Mouse (Mus musculus): Measurements from ENCODE around the gene Rnf141. TPM values are rescaled to one million over a fixed set of nuclear protein-coding genes. Genes with fewer than 3 reads are reported as not detected.

Gene Rnf141
- polyA plus RNA-seq, 1 experiment from 2014 or later, result 41.4 TPM

- Histone ChIP-seq H3K9me3 (ENCODE audit: control insufficient read depth, low read length) (no peaks in the 10 kb centered on the region), H3K36me3 (replicated peaks; ENCODE audit: control insufficient read depth, insufficient read depth) (no peaks in the 10 kb centered on the region), H3K27me3 (ENCODE audit: control insufficient read depth, insufficient read depth, low read length) (no peaks in the 10 kb centered on the region), H3K9ac (no peak overlapping the region), H3K4me3 (replicated peaks; ENCODE audit: low read length) (no peak overlapping the region), H3K27ac (peak overlapping the region; percentile 66; the same call in 1 of the 2 replicates), H3K4me2 (replicated peaks) (no peak overlapping the region), H3K4me1 (replicated peaks; ENCODE audit: control insufficient read depth, insufficient read depth, low read length) (peaks cover 10% of the 10 kb centered on the region; the same call in 1 of the 2 replicates)
- WGBS, result 70% methylated on average over 8 of the region's 8 CpGs
- DNase-seq (ENCODE audit: low spot score) (no peak), ATAC-seq (ENCODE audit: low FRiP score) (peak; percentile 63; the same call in 1 of the 2 replicates)
Observed at GRCm38 (mm10) chr7:110779605-110780111, 64.6 kb downstream of the Rnf141 start.

- Histone ChIP-seq H3K27me3 (ENCODE audit: control insufficient read depth, insufficient read depth, low read length) (no peaks in the 10 kb centered on the region), H3K4me2 (replicated peaks) (no peak overlapping the region), H3K9me3 (ENCODE audit: control insufficient read depth, low read length) (no peaks in the 10 kb centered on the region), H3K27ac (0 out of 2 replicates have a peak overlapping the region, but pooled peaks have one; percentile 66), H3K36me3 (replicated peaks; ENCODE audit: control insufficient read depth, insufficient read depth) (no peaks in the 10 kb centered on the region), H3K9ac (no peak overlapping the region), H3K4me3 (replicated peaks; ENCODE audit: low read length) (no peak overlapping the region), H3K4me1 (replicated peaks; ENCODE audit: control insufficient read depth, insufficient read depth, low read length) (peaks cover 11% of the 10 kb centered on the region)
- DNase-seq (ENCODE audit: low spot score), result no peak
- 97% methylated on average over 7 of the region's 7 CpGs for WGBS
- ATAC-seq (ENCODE audit: low FRiP score), result no peak
Observed at GRCm38 (mm10) chr7:110778933-110779332, 65.3 kb downstream of the Rnf141 start.

- Histone ChIP-seq H3K27me3 (ENCODE audit: control insufficient read depth, insufficient read depth, low read length) (no peaks in the 10 kb centered on the region), H3K4me2 (replicated peaks) (no peak overlapping the region), H3K4me1 (replicated peaks; ENCODE audit: control insufficient read depth, insufficient read depth, low read length) (peaks cover 12% of the 10 kb centered on the region), H3K27ac (no peak overlapping the region), H3K9ac (no peak overlapping the region), H3K36me3 (replicated peaks; ENCODE audit: control insufficient read depth, insufficient read depth) (no peaks in the 10 kb centered on the region), H3K9me3 (ENCODE audit: control insufficient read depth, low read length) (no peaks in the 10 kb centered on the region), H3K4me3 (replicated peaks; ENCODE audit: low read length) (no peak overlapping the region)
- DNase-seq (ENCODE audit: low spot score) (no peak), ATAC-seq (ENCODE audit: low FRiP score) (no peak)
- 73% methylated on average over 18 of the region's 18 CpGs for WGBS
Observed at GRCm38 (mm10) chr7:110777146-110778001, 66.9 kb downstream of the Rnf141 start.

DNA sequence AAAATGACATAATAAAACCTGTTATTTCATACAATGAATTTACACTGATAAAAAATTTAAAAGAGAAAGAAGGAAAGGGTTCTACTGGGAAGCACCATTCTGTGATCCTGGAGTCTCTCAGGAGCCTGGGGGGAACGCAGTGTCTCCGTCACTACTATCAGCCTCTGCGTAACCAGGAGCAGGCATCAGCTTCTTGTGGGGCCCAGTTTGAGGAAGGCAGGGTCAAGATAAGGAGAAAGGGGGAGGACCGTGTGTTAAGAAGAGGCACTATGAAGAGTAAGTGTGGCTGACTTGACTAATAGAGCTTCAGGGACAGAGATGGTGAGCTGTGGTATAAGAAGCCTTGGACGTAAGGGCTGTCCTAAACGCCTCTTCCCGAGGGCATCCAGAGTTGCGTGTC is 69.6 kb downstream of the Rnf141 start:
- H3K4me1 ChIP-seq (replicated peaks; ENCODE audit: control insufficient read depth, insufficient read depth, low read length), result peaks cover 7% of the 10 kb centered on the region; the same call in 1 of the 2 replicates

GRCm38 (mm10) chr7:110774077-110774476 is 70.2 kb downstream of the Rnf141 start:
- no peaks in the 10 kb centered on the region; the same call in 1 of the 2 replicates for H3K27me3 ChIP-seq (ENCODE audit: control insufficient read depth, insufficient read depth, low read length)
- 74% methylated on average over 1 of the region's 1 CpGs for WGBS
- 0 out of 2 replicates have a peak overlapping the region, but pooled peaks have one; percentile 2 for H3K4me2 ChIP-seq (replicated peaks)
- H3K4me1 ChIP-seq (replicated peaks; ENCODE audit: control insufficient read depth, insufficient read depth, low read length), result peaks cover 8% of the 10 kb centered on the region; the same call in 1 of the 2 replicates
- DNase-seq (ENCODE audit: low spot score), result peak; percentile 36
- ATAC-seq (ENCODE audit: low FRiP score), result peak; percentile 15; the same call in 1 of the 2 replicates
- no peaks in the 10 kb centered on the region for H3K9me3 ChIP-seq (ENCODE audit: control insufficient read depth, low read length)
- no peaks in the 10 kb centered on the region for H3K36me3 ChIP-seq (replicated peaks; ENCODE audit: control insufficient read depth, insufficient read depth)
- peak overlapping the region; percentile 34 for H3K27ac ChIP-seq
- no peak overlapping the region for H3K4me3 ChIP-seq (replicated peaks; ENCODE audit: low read length)
- H3K9ac ChIP-seq, result no peak overlapping the region

More for the DNA sequence above, 69.6 kb downstream of the Rnf141 start:
- Histone ChIP-seq H3K27ac (no peak overlapping the region), H3K27me3 (ENCODE audit: control insufficient read depth, insufficient read depth, low read length) (no peaks in the 10 kb centered on the region), H3K4me3 (replicated peaks; ENCODE audit: low read length) (no peak overlapping the region), H3K4me2 (replicated peaks) (no peak overlapping the region), H3K9me3 (ENCODE audit: control insufficient read depth, low read length) (no peaks in the 10 kb centered on the region), H3K36me3 (replicated peaks; ENCODE audit: control insufficient read depth, insufficient read depth) (no peaks in the 10 kb centered on the region), H3K9ac (no peak overlapping the region)
- ATAC-seq (ENCODE audit: low FRiP score) (no peak), DNase-seq (ENCODE audit: low spot score) (no peak)
- 90% methylated on average over 8 of the region's 8 CpGs for WGBS

DNA sequence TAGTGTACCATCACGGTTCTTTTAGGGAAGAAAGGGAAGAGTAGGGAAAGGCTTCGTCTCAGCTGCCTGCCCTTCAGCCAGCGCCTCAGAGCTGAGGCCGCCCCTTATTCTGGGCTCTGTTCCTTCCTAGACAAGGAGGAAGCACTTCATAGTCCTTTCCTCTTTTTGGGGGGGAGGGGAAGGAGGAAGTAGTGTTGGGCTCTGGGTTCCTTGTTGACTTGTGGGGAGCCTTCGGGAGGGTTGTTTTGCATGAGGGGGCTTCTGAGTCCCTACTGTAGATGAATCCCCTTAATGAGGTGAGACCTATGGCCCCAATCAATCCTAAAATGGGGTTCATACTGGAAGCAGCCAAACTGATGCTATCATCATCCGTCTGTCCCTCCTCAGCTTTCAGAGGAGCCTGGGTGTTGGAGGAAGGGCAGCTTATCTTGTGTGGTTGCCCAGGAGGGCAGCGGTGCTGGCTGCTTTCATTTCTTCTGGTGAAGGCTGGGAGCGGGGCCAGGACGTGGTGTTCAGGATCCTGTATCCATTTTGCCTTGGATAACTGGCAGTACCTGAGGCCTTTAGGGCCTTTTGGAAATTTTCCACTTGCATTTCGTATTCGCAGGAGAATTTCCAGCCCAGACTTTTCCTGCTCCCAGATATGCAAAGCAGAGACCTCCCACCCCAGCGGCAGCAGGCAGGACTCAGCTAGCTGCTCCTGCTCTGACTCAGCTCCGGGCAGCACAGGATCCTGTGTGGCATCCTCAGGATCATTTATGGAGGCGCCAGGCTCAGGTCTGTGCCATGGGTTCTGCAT is 70.9 kb downstream of the Rnf141 start:
- Histone ChIP-seq H3K9me3 (ENCODE audit: control insufficient read depth, low read length) (no peaks in the 10 kb centered on the region), H3K36me3 (replicated peaks; ENCODE audit: control insufficient read depth, insufficient read depth) (no peaks in the 10 kb centered on the region), H3K4me2 (replicated peaks) (0 out of 2 replicates have a peak overlapping the region, but pooled peaks have one; percentile 2), H3K4me1 (replicated peaks; ENCODE audit: control insufficient read depth, insufficient read depth, low read length) (peaks cover 14% of the 10 kb centered on the region; the same call in 1 of the 2 replicates), H3K4me3 (replicated peaks; ENCODE audit: low read length) (no peak overlapping the region), H3K9ac (no peak overlapping the region), H3K27ac (peak overlapping the region; percentile 34), H3K27me3 (ENCODE audit: control insufficient read depth, insufficient read depth, low read length) (no peaks in the 10 kb centered on the region; the same call in 1 of the 2 replicates)
- WGBS, result 48% methylated on average over 14 of the region's 14 CpGs
- DNase-seq (ENCODE audit: low spot score) (peak; percentile 32), ATAC-seq (ENCODE audit: low FRiP score) (no peak)

GRCm38 (mm10) chr7:110772343-110772742 is 71.9 kb downstream of the Rnf141 start:
- 86% methylated on average over 3 of the region's 3 CpGs for WGBS
- no peak for ATAC-seq (ENCODE audit: low FRiP score)
- no peak overlapping the region for H3K27ac ChIP-seq

GRCm38 (mm10) chr7:110770949-110771348 is 73.3 kb downstream of the Rnf141 start:
- ATAC-seq (ENCODE audit: low FRiP score), result no peak
- 91% methylated on average over 4 of the region's 4 CpGs for WGBS
- no peaks in the 10 kb centered on the region for H3K9me3 ChIP-seq (ENCODE audit: control insufficient read depth, low read length)

More at GRCm38 (mm10) chr7:110772343-110772742, 71.9 kb downstream of the Rnf141 start:
- Histone ChIP-seq H3K4me1 (replicated peaks; ENCODE audit: control insufficient read depth, insufficient read depth, low read length) (peaks cover 17% of the 10 kb centered on the region; the same call in 1 of the 2 replicates), H3K4me2 (replicated peaks) (no peak overlapping the region), H3K9me3 (ENCODE audit: control insufficient read depth, low read length) (no peaks in the 10 kb centered on the region), H3K36me3 (replicated peaks; ENCODE audit: control insufficient read depth, insufficient read depth) (no peaks in the 10 kb centered on the region), H3K27me3 (ENCODE audit: control insufficient read depth, insufficient read depth, low read length) (no peaks in the 10 kb centered on the region; the same call in 1 of the 2 replicates), H3K9ac (no peak overlapping the region), H3K4me3 (replicated peaks; ENCODE audit: low read length) (no peak overlapping the region)
- no peak for DNase-seq (ENCODE audit: low spot score)

More at GRCm38 (mm10) chr7:110770949-110771348, 73.3 kb downstream of the Rnf141 start:
- Histone ChIP-seq H3K4me3 (replicated peaks; ENCODE audit: low read length) (no peak overlapping the region), H3K36me3 (replicated peaks; ENCODE audit: control insufficient read depth, insufficient read depth) (no peaks in the 10 kb centered on the region), H3K4me1 (replicated peaks; ENCODE audit: control insufficient read depth, insufficient read depth, low read length) (peaks cover 17% of the 10 kb centered on the region; the same call in 1 of the 2 replicates), H3K9ac (no peak overlapping the region), H3K4me2 (replicated peaks) (no peak overlapping the region), H3K27ac (no peak overlapping the region), H3K27me3 (ENCODE audit: control insufficient read depth, insufficient read depth, low read length) (no peaks in the 10 kb centered on the region; the same call in 1 of the 2 replicates)
- DNase-seq (ENCODE audit: low spot score), result no peak
